Mouse (Mus musculus) thymus, adult 2 months (tissue): ENCODE results near the gene Rbm17.

Experiments used
- CTCF ChIP-seq: fragments of 200-500 bp; IDR thresholded peaks from 2 replicates; pipeline ENCODE4 v1.5.1; 2012; ENCODE audit warnings: mild to moderate bottlenecking, control low read depth, low read length, moderate library complexity, borderline replicate concordance; ENCODE audit not compliant: control insufficient read depth, poor library complexity, insufficient read depth; ENCODE audit errors: extremely low read depth
- POLR2A ChIP-seq: fragments of 200-500 bp; IDR thresholded peaks from 2 replicates; pipeline ENCODE4 v1.6.1; 2012; ENCODE audit warnings: mild to moderate bottlenecking, low read length, control low read depth, moderate library complexity; ENCODE audit not compliant: control insufficient read depth, poor library complexity, insufficient read depth; ENCODE audit errors: extremely low read depth

- TF ChIP-seq CTCF (no peak), POLR2A (no peak)
These were observed 68.0 kb downstream of the Rbm17 start for GRCm38 (mm10) chr2:11535966-11536365.
